Mouse (Mus musculus) ES-E14 (cell line): Measurements from ENCODE around the gene Gm2056.
"Not testable (repeated sequence)": the region's sequence is repeated elsewhere in the genome, so short reads cannot be mapped to it uniquely, and the experiment has no call there.

Experiments used
- CHD2 ChIP-seq: IDR thresholded peaks from 2 replicates; pipeline ENCODE4 v1.6.1; 2014; ENCODE audit warnings: mild to moderate bottlenecking, low read depth, low read length, inconsistent platforms
- HCFC1 ChIP-seq: IDR thresholded peaks from 2 replicates; pipeline ENCODE4 v1.6.1; 2012; ENCODE audit warnings: low read length, inconsistent platforms, borderline replicate concordance; ENCODE audit not compliant: insufficient read depth
- ZC3H11A ChIP-seq: IDR thresholded peaks from 2 replicates; pipeline ENCODE4 v1.6.1; 2012; ENCODE audit warnings: low read depth, mild to moderate bottlenecking, inconsistent platforms, low read length, borderline replicate concordance
- ZNF384 ChIP-seq: IDR thresholded peaks from 2 replicates; pipeline ENCODE4 v1.6.1; 2012; ENCODE audit warnings: low read depth, low read length, inconsistent platforms

DNA sequence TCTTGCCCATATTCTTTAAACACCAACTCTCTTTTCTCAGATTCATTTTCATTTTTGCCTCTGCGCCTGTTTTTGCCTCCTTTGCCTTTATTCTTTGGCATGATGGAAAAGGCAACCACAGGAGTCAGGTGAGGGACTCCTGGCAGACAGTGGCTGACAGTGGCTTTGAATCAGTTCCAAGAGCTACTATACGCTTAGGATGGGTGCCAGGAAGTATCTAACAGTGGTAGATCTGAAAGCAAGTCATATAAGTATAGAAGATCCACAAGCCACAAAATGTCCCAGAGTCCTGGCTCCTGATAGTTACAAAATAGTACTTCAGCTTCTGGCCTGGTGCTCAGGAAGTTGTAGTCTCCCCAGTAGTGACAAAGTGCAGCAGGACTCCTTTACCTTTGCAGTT, 8.1 kb upstream of the Gm2056 start, which contains the start of gene Gm6803:
- not testable (repeated sequence) for TF ChIP-seq ZC3H11A, CHD2, ZNF384, HCFC1
